Mouse (Mus musculus) ovary, postnatal 14 days (tissue): ENCODE results near the gene Dusp7.

ENCODE experiments used
- DNase-seq: peaks from one replicate; pipeline ENCODE4 v3.0.0; 2022; ENCODE audit warnings: low spot score

Dusp7 gene

DNA sequence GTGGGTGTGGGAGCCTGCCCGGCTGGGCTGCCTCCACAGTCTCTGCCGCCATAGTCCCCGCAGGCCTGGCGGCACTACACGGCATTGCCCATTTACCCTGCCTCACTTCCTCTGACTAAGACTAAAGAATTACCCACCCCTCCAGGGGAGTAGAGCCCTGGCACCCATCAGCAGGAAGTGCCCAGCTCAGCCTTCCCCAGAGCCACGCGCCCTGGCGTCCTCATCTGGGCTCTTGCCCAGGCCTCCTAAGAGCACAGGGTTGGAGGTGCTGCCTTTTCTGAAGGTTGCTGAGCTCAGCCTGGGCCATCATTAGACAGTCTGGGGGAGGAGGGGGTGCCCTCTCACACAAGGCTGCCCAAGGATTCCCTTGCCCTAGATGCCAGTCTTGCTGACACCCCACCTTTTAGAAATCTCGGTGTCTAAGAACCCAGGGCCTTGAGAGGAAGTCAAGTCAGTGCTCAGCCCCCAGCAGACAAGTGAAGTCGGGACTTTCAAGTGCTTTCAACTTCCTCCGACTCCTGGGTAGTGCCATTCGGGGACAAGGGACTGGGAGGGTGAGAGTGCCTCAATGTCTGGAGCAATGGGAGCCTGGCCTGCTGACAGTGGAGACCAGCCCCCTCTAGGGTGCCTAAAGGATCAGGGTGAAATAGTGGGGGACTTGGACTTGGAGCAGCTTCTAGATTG lies 17.9 kb downstream of the Dusp7 start:
- DNase-seq = no peak

DNA sequence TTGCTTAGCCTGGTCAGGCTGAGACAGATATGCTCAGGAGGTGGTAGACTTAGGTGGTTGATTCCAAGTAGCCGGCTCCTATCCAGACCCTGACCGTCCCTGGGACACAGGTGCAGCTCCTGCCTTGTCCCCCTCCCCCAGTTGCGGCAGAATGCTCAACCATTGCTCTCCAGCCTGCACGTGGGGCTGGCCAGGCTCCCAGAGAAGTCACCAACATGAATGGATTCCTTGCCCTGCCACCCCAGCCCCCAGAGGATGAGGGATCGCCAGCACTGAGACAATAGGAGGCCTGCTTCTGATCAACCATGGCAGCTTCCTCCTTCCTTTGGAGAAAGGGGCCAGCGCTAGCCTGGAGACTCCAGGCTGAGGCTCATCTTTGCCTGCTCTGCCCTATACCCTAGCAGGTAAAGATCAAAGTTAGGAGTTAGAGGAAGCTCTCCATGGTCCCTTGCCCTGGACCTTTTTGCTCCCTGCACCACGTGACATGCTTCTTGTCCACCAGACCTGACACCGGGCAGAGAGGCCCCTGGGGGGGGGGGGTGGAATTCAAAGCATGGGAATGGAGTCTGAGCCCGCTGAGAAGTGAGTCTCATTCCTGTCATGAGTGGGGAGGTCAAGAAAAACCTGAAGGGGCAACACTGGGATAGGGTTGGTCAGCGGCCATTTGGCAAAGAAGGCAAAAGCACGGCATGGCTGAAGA lies 24.5 kb downstream of the Dusp7 start:
- no peak for DNase-seq

DNA sequence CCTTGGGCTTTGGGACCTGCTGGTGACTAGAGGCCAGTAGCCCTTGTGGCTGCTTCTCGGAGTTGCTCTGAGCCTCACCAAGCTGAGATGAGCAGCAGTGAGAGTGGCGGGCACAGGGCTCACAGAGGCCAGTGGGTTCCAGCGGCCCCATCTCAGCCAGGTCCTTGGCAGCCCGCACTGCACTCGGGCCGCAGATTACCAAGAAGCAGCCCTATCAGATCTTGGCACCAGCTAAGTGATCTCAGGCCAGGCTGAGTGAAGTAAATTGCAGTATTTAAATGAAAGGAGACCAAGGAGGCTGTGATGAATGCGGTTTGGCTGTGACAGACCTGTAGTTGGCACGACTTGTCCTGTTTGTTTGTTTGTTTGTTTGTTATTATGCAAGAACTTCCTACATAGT lies 25.1 kb downstream of the Dusp7 start:
- DNase-seq = no peak

DNA sequence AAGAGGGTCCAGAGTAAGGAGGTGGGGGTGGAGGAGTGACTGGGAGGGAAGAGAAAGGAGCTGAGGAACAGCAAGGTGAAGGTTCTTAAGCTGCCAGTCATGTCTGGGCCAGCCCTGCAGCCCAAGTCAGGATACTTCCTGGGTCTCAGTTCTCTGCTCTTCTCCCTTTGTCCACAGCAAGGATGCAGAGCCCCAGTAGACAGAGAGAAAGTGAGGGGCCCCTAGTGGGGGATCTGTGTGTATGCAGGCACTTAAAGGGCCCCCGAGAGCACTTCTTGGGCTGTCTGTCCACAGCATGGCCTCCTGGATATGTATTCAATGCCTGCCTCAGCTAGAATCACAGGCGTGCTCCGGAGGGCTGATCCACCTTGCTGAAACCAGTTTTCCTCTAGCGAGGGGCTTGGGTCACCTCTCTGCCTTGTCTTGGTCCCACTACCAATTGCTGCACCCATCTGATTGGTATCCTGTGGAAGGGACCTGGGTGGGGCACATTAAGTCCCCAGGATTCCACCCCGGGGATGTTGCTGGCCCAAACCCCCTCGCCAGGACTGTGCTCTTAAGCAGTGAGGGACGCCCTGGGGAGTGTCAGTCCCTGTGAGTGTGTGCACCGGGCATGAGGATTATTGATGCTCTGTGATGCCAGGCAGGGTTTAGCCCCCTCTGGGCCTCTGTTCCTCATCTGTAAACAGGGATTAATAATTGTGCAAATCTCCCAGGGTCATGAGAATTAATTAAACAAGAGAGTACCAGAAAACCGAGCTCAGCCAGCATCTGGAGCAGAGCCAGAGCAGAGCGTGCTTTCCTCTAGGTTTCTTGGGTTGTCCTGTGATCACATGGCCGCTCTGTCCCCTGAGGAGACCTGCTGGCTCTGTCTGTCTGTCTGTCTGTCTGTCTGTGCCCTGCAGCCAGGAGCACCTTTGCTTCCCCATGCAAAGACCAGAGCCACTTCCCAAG lies 26.5 kb downstream of the Dusp7 start:
- DNase-seq = no peak

DNA sequence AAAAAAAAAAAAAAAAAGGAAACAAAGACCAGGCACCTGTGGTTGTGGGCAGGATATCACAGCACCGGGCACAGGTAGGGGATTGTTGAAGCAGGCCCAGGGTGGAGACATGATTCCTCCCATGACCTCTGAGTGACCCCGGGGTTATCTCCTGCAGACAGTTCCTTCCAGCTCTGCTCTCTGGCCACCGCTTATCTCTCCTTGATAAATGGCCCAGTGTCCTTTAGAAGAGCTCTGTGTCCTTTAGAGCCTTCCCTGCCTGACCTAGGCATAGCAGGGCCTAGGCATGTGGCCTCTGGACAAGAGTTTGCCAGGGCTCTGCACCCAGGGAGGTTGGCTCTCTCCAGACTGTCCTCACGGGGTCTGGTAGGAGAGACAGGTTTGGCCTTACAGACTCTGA lies 29.3 kb downstream of the Dusp7 start:
- no peak for DNase-seq

DNA sequence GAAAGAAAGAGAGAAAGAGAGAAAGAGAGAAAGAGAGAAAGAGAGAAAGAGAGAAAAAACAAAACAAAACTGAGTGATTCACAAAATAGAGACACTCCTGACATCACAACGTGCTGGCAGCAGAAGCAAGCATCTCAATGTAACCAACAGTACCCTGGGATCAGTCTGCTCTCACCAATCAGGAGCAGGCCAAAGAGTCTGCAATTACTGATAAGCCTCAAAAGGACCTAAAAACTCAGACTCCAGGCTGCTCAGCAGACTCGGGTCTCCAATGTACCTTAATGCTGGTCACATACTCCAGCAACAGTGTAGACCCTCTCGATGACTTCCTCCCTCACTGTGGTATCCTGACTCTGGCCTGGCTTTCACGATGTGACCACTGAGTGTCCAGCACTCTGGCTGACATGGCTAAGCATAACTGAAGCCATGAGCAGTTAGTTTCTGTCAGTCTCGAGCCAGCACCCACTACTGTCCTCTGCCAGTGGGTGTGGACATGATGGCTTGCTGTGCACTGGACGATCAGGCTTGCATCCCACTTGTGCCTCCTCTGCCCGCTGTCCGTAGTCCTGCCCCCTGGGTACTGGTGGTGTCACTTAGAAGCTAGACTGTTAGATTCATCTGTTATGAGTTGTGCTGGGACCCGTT lies 30.4 kb downstream of the Dusp7 start:
- DNase-seq = no peak

DNA sequence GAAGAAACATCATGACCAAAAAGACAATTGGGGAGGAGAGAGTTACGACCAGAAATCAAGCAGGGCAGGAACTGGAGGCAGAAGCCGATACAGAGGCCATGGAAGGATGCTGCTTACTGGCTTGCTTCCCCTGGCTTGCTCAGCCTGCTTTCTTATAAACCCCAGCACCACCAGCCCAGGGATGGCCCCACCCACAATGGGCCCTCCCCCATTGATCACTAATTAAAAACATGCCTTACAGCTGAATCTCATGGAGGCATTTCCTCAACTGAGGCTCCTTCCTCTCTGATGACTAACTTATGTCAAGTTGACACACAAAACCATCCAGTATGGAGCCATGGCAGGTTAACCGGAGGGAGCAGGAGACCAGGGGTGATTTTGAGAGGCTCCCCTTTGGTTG lies 31.4 kb downstream of the Dusp7 start:
- no peak for DNase-seq

DNA sequence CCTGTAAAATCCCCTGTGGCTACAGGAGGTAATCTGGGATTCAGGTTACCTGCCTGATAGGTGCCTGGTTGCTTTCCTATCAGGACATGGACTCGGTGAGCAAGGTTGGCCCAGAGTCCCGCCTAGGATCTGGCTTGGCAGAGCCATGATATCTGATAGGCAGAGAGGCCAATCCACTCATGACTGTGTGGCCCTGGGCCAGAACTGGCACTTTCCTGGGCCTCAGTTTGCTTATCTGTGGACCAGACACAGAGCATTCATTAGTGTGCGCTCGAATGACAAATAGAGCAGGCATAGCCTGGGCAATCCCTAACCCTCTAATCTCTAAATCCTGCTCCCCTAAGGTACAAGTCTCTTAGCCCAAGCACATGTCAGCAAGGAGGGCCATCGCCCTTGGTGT lies 33.7 kb downstream of the Dusp7 start:
- no peak for DNase-seq

DNA sequence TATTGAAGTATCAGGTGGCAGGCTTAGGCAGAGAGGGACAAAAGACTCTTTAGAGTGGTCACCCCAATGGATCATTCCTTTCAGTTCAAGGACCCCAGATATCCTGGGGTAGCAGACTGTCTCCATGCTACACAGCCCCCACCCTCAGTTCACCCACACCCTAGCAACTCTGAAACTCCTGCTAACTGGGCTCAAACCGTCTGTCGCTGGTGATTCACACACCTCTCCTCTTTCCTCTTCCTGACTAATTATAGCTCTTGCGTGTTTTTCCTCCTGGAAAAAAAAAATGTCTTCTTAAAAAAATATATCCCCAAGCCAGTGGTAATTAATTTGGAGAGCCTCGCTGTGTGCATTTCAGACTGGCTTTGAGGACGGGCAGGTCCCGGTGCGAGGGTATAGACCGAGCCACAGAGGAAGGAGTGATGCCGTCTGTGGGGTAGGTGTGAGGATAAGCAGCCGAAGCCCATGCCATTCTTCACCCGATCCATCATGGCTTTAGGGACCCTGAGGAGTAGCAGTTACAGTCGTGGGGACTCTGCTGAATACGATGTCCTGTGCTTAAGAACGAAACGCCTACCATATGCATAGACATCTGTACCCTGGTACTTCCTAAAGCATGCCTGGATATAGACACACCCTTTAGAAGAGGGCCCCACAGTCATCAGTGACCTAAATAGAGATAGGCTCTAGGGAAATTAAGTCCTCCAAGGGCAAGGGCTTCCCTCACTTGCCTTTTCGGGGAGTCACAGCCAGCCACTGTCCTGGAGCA lies 34.4 kb downstream of the Dusp7 start:
- DNase-seq = no peak

DNA sequence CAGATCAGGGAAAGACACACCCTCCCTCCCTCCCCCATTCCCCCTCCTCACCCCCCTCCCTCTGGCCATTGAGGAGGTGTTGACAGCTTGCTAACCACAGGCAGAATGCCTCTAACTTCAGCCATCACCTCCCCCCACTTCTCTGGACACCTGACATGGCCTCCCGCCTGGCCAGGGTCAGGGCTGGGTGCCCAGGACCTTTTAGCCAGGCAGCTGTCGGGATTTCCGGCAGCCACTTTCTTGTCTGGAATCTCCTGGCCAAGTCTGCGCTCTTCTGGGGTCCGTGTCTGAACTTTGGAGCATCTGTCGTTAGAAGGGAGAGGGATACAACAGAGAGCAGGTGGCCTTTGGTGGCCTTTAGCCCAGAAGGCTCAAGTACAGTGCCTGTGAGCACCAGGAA lies 36.8 kb downstream of the Dusp7 start:
- DNase-seq = no peak

DNA sequence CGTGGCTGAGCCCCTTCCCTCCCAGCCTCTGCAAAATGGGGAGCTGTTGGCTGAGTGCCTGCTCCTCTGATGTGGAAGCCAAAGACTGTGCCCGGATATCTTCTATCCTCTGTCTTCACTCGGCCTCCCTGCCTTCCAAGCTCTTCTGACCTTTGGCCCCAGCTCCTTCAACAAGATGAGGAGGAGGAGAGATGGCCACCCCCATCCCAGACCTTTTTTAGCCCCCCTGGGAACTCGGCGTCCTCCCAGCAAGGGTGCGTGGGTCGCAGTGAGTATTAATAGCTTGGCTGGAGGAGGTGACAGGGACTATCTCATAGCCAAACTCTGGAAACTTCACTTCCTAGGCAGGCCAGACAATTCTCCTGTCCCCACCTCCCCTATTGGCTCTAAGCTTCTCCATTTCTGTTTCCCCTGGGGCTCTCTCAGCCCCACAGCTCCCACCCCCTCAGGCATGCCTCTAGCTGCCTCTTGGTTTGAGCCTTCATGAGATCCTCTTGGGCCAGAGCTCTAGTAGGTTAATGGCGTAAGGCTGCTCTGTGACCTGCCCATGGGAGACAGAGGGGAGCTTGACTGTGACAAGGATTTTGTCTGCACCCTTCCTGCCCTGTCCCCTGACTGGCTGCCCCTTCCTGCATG lies 38.1 kb downstream of the Dusp7 start:
- DNase-seq = no peak

DNA sequence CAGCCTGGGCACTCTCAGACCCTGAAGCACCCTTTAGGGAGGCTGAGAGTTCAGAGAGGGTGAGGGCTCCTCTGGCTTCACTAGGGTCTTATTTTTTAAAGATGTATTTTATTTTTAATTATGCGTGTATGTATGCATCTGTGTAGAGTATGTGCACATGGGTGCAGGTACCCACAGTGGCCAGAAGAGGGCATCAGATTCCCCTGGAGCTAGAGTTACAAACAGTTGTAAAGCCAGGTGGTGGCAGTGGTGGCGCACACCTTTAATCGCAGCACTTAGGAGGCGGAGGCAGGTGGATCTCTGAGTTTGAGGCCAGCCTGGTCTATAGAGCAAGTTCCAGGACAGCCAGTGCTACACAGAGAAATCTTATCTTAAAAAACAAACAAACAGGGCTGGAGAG lies 40.7 kb downstream of the Dusp7 start:
- no peak for DNase-seq

DNA sequence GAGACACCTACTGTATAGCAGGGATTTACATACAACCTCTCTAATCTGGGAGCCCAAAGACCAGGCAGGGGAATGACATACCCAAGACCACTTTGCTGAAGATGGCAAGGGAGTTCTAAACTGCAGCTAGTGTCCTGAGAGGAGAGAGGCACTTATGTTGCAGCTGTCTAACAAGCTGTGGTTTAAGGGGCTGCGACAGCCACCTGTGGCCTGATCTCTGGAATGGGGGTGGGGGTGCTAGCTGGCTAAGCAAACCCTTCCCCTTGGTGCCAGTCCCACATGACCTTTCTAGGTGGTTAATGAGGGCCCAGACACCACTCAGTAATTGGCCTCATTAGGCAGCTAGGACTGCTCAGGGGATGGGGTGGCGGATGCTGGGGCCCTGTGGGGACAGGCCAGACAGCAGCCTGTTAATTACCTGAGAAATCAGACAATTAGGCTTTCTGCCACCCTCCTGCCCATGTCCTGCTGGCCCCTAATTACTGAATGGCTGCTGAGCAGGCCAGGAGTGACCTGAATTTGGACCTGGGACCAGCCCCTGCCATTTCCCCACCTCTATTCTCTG lies 41.7 kb downstream of the Dusp7 start:
- DNase-seq = no peak

DNA sequence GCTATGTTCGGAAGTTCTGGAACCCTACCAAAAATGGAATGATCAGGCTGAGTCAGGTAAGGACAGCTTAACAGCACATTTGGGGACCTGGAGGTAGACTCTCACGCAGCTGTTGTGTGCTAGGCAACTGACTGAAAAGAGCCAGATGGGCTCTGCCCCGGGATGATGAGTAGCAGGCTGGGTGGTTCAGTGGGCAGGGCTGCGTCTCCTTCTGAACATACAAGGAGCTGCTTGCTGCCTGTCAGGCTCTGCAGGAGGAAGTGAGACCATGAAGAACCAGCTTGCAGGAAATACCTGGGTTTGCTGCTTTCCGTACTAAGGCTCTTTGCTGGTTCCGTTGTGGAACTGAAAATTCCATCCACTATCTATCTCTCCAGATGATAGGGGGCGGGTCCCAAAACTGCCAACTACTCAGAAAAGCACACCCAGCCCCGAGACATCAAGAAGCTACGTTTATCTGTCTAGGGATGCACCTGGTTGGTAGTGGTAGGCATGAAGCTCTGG lies 42.7 kb downstream of the Dusp7 start:
- DNase-seq = no peak

DNA sequence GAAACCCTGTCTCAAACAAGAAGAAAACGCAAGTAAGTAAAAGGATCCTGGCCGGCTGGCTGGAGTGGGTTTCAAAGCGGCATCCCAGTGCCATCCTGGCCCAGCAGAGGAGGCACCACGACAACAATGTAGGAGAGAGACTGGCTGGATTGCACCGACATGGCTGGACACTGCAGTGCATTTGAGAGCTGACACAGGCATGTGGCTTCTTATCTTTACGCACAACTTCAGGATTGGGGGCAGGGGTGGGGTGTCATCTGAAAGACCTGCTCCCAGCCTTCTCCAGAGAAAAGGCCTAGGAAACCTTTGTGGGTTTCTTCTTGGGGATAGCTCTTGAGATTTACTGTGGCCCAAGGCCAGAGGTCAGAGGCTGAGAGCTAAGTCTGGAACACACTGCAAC lies 43.3 kb downstream of the Dusp7 start:
- DNase-seq = no peak

DNA sequence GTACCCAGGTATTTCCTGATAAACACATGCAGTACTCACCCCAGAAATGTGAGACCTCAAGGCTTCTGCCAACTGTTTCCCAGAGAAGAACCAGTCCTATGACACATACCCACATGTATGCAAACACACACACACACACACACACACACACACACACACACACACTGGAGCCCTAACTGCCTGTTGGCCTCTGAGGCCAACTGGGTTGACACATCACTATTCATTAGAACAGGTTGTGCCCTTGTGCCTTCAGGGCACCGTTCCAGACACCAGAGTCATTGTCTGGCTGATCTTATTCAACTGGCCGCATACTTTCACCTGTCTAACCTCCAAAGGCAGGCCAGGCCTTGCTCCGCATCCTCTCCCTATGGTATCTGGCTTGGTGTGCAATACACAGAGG lies 43.8 kb downstream of the Dusp7 start:
- no peak for DNase-seq

DNA sequence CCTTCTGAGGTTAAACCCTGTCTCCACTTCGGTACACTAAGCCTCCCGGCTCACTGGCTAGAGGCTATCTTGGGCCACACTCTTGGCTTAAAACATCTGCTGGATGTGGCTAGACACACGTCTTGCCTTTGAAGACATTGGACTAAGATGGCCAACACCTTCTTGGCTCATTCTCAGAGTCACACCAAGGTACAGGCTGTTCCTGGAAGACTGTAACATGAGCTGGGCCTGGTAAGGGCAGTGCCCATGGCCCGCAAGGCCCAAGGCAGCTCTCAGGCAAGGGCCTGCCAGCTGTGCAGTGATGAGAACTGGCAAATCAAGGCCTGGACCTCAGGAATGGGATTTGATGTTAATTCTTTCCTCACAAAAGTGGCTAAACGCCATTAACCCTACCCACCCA lies 45.2 kb downstream of the Dusp7 start:
- no peak for DNase-seq

DNA sequence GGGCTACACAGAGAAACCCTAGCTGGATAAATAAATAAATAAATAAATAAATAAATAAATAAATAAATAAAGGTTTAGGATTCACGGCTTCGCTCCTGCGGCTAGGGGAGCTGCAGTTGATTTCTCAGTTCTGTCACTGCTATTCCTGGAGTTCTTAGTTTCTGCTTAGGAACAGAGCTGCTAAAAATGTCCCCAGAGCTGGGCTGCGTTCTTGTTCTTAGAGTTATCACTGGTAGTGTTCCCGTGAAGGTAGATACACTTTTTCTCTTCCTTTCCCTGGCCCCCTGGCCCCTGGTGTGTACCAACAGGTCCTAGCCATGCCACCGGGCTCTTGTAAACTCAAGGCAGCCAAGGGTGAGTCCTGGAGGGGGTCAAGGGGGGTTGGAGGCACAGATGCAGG lies 48.4 kb downstream of the Dusp7 start:
- DNase-seq = no peak

DNA sequence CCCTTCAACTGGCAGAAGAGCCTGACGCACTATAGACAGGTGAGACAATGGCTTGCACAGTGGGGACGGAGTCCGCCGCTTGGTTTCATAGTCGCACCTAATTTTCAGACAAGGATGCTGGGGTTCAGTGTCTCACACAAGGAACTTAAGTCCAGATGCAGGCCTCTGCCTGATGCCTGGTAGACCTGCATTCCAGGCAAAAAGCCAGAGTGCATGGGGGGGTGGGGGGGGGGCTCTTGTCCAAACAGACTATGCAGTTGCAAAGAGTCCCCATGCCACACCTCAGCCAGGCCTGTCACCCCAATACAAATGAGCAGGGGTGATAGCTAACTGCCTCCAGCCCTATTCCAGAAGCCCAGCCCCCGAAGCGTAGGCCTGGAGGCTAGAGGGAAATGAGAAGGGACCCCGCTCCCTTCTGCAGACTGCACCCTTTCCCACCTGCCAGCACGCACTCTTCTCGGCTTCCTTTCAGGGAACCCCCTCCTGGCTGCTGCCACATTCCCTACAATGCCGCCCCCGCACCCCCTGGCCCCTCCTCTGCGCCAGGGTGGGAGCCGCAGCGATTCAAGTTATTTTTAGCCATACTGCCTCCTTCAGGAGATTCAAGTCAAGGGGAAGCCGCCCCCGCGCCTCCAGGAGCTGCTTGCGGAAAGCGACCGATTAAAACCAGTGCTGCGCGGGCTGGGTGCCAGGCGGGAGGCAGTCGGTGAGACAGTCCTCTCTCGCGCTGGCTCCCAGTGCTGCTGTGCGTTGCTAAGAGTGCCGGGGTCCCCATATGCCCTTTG lies 49.6 kb downstream of the Dusp7 start:
- DNase-seq = peak; percentile 76

DNA sequence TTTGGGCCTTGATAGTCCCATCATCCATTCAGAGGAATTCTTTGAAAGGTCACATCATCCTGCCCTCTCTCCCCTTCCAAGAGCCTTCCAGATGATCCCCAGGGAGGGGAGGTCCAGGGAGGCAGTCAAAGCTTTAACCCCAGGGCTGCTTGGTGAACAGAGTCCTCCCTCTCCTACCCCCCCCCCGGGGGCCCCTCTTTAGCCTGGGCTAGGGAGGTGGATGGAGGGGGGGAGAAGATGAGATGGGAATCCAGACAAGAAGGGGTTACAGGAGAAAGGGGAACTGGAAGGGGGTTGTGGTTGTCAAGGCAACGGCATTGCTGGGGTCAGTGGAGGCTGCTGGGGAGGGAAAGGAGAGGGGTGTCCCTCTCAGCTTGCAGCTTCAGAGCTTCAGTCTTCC lies 52.2 kb downstream of the Dusp7 start:
- DNase-seq = no peak
